Mouse (Mus musculus): Measurements from ENCODE around the gene Scube2.

DNA sequence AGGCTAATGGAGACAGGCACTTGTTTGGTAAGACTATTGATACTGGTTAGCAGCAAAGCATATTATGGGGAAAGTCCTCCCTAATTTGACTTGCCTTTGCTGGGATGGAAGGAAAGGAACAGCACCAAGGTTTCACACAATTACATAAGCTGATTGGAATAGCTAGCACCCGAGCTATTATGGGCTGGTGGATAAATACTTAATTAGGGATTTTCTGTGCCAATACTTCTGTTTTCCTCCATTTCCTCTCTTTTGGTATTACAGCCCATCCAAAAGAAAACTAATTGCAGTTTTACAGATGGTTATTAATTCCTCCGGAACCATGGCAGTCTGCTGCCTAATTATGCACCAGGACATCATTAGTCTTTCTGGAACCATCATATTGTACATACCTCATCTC, 101.5 kb downstream of the Scube2 start:
- TF ChIP-seq EP300 (optimal IDR thresholded peaks at IDR 0.05) (no peak), CTCF (IDR thresholded peaks at IDR 0.05; ENCODE audit: low read depth) (no peak)
